Mouse (Mus musculus) activated CD4-positive, CD25-positive, alpha-beta regulatory T cell, adult 4 months (primary cell): ENCODE measurements around the gene Zfp950. TPM values are rescaled to one million over a fixed set of nuclear protein-coding genes. Genes with fewer than 3 reads are reported as not detected.

Experiments used
- ATAC-seq: one replicate; pipeline ENCODE4 v1.8.0; 2017
- polyA plus RNA-seq, 2 experiments: library from polyadenylated mRNA; unstranded; fragments of 100-300 nt; shearing (Covaris generic); gene quantifications; one replicate each; pipeline ENCODE4 v1.2.1; 2017

The Zfp950 gene
- polyA plus RNA-seq, 2 experiments from 2014 or later, result 40.6 to 44.0 TPM

- no peak for ATAC-seq
Observed at GRCm38 (mm10) chr19:61056783-61057410, 83.7 kb downstream of the Zfp950 start.

DNA sequence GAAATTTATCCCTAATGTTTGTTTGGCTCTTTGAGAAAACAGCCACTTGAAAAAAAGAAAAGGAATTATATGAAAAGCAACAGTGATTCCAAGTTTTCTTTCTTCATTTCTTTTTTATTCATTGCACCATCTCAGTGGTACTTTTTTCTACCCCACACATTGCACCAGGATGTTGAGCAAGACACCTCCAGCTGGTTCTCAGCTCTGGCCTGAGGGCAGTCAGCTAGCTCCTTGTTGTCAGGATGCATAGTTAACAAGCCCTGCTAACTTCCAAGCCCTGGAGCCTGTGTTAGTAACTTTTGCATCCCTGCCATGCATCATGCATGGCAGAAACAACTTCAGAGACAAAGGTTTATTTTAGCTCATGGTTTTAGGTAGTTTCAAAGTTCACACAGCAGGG, 87.9 kb downstream of the Zfp950 start:
- ATAC-seq, result no peak

- no peak for ATAC-seq
Observed at GRCm38 (mm10) chr19:61052008-61052407, 88.6 kb downstream of the Zfp950 start.

- ATAC-seq, result no peak
Observed at GRCm38 (mm10) chr19:61051151-61051550, 89.5 kb downstream of the Zfp950 start.

DNA sequence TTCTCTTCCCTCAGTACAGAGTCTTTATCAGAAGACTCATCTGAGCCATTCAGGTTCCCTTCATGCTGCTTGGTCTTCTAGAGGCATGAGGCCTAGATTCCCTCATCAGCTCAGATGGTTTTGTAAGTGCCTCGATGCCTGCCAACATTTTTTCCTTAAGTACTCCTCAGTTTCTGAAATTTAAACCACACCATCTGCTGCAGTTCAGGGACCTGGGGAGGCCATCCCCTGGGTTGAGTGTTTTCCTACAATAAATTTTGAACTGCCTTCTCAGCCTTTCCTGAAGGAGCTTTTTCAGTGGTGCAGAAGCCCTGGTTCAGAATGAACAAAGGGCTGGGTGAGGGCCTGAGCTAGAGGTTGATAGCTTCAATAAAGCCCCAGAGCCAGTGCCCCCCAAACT, 91.2 kb downstream of the Zfp950 start:
- no peak for ATAC-seq

GRCm38 (mm10) chr19:61048646-61049045, 92.0 kb downstream of the Zfp950 start:
- no peak for ATAC-seq

GRCm38 (mm10) chr19:61039151-61039550, 101.5 kb downstream of the Zfp950 start:
- ATAC-seq, result no peak

DNA sequence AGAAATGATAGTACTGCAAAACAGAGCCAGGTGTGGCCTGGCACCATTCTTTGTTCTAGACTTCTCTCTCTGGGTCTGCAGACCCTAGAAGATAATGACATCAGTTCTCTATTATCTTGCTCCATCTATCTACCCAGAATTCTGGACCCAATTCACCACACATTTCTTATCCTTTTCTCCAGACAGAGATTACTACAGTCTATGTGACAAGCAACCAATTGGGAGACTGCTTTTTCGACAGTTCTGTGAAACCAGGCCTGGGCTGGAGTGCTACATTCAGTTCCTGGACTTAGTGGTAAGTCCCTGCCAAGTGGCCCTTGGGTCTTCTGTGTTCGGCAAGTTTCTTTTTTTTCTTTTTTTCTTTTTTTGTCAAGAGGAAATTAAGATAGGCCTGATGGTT, 109.1 kb downstream of the Zfp950 start:
- no peak for ATAC-seq

DNA sequence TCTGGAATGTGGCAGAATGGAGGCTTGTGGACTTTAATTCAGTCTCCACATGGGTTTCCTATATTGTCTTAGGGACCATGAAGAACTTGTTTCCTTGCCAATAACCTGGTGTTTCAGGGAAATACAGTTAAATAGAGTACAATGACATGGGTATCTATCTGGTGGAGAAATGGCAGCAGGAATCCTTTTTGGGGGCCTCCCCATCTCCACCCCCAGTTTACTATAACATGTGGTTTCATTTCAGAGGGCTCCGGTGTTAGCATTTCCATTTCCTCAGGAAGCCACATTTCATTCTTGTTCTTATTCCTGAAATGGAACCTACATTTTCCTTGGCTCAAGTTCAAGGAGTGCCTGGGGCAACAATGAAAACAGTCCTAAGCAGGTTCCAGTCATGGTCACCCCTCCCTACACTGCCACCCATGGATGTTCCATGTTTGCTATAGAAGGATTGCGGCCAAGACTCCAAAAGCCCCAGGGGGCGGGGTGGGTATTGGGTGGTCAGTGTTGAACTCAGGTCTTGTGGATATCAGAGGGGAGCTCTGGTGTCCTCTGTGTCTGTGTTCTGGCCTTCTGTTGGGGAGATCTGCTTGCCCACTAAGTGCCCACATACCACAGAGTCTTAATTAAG, 118.6 kb downstream of the Zfp950 start:
- ATAC-seq, result no peak

DNA sequence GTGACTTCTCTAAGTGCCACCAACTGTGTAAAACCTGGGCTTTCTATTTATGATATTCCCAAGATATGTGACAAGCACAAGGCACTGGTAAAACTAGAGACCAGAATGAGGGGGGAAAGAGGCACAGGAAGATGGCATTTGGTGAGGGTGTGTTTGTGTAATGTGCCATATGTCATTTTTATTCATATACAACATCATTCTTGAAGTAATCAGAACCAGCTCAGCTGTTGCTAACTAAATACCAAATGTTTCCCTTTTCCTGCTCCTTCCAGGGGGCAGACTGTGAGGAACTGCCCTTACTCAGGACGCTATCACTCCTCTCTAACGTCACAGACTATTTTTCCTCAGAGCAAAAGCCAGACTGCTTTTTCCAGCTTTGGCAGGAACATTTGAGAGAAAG, 119.1 kb downstream of the Zfp950 start:
- ATAC-seq, result no peak

DNA sequence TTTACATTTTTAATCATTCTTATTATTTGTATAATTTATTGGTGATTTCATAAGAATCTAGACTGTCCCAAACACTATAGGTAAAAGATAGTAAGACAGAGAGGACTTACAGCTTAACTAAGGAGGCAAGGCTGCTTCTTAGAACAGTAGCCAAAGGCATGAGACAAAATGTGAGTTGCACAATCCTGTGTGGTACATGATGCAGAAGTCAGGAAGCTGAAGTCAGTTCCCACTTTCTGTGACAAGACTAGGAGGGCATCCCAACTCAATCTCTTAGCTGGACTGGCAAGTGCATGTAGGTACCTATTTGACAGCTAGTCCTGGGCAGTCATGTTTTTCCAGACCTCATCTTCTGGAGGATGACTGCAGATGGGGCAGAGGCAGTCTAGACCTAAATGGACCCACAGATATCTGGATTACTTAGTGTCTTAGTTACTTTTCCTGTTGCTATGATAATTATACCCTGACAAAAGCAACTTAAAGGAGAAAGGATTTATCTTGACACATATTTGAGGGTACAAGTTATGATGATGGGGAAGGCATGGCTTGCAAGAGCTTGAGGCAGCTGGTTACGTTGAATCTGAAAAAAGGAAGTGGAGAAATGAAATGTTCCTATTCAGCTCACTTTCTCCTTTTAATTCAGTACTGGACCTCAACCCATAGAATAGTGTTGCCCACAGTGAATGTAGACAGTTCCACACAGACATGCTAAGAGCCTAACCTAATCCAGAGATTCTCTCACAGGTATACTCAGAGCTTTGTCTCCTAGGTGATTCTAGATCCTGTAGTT, 123.0 kb downstream of the Zfp950 start:
- ATAC-seq, result no peak

DNA sequence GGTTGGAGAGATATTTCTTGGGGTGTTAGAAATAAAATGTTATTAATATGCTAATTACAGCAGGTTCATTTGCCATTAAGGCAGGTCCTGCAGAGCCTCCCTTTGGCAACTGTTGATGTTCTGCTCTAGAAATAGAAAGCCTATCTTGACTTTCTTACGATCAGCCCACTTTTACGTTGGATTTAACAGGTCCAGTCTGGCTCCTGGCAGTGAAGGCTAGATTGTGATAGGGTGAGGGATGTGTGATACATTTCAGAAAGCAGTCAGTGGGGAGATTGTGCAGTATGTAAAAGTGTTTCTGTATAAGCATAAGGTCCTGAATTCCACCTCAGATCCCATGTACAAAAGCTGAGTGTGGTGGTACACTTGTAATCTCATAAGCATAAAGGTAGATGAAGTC, 131.4 kb downstream of the Zfp950 start:
- no peak for ATAC-seq

Other genes with a start within 250 kb of the Zfp950 start
- not detected for gene Gm7102, start 35.5 kb upstream of the Zfp950 start, polyA plus RNA-seq
- gene Gm6020, start 43.0 kb upstream of the Zfp950 start, polyA plus RNA-seq, result not detected
- 1 to 10 TPM in 1 of 2 experiments, under 1 TPM in 1; 0.67 to 2.2 TPM for gene Csf2ra, start 87.6 kb upstream of the Zfp950 start, polyA plus RNA-seq
- gene Gm21060, start 156.2 kb upstream of the Zfp950 start, polyA plus RNA-seq, result not detected